Mouse (Mus musculus) NIH3T3 (cell line): ENCODE results near the gene Stat5a.

ENCODE experiments used
- DNase-seq: peaks from one replicate; pipeline ENCODE4 v3.0.0-alpha.2; 2012; ENCODE audit warnings: low read depth

Gene Stat5a

DNA sequence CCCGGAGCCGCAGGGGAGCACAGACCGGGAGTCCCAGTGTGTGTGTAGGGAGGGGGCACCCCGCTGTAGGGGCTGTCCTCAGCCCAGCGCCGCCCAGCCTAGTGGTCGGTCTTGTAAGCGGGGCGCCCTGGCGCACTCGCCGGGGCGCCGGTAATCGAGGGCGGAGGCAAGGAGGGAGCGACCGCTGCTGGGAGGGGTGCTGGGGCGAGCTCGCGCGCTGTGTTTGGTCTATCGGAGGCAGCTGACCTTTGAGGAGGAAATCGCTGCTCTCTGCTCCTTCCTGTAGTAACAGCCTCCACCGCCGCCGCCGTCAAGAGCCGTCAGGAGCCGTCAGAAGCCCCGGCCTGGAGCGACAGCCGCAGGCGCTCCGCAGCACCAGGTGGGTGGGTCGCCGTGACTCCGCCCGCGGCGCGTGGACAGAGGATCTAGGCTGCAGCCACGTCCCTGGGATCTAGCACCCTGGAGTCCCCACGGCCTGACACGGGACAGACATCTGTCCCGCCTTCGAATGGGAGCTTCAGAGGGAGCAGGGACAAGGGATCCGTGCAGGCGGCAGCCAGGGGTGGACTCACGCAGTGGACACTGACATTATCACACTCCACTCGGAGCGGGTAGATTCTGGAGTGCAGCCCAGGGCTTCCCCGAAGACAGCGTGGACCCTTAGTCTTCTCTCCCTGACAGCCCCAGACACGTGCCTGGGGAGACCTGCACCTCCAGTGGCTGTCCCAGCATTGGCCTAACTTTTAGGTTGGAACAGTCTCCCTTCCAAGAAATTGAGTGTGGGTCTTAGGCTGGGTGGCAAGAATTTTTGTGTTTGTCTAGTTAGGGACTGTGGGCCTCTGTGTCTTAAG is 1.3 kb downstream of the Stat5a start:
- peak; percentile 84 for DNase-seq

- no peak for DNase-seq
Measured at GRCm38 (mm10) chr11:100861335-100861734, 2.2 kb downstream of the Stat5a start.

- no peak for DNase-seq
Measured at GRCm38 (mm10) chr11:100861836-100862235, 2.7 kb downstream of the Stat5a start.

GRCm38 (mm10) chr11:100863141-100863540 is 4.0 kb downstream of the Stat5a start:
- no peak for DNase-seq

DNA sequence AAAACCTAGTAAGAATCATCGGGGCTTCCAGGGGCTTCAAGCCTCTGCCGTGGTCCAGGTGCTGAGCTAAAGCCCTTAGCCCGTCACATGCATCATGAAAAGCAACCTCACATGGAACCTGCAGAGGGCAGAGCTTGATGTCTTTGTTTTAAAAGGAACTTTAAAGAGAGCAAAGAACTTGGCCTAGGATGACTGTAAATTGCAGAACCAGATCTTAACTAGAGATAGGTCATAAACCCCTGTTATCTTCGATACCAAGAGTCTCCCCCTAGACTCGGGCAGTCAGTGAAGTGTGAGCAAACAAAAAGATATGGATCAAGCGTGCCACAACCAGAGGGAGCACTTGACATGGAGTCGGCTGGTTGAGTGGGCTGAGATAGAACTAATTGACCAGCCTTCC is 6.5 kb downstream of the Stat5a start:
- no peak for DNase-seq

DNA sequence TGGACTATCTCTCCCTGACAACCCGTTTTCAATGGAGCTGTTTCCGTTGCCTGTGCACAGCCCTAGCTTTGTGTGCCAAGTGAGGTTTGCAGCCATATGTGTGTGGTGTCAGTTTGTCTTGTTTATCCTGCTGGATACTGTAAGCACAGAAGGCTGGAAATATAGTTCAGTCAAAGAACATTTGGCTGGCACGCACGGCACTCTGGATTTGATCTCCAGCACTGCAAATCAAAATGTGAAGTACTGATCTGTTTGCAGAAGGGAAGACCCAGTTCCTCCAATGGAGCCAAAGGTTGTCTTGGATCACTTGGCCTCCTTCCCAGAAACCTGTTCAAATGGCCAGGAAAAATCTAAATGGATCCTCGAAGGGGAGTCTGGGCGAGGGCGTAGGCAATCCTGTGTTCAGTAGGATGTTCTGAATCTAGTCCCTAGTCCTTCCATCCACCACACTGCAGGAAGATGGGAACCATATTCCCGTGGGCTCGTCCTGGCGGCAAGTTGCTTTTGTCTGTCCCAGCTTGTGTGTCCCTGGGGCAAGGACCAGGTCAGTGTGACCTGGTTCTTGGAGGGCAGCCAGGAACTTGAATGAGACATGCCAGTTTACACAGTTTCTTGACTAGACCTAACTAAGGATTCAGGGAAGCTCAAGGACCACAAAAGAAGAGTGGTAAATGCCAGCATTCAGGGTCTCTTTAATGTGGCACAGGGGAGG is 11.3 kb downstream of the Stat5a start:
- DNase-seq, result no peak

DNA sequence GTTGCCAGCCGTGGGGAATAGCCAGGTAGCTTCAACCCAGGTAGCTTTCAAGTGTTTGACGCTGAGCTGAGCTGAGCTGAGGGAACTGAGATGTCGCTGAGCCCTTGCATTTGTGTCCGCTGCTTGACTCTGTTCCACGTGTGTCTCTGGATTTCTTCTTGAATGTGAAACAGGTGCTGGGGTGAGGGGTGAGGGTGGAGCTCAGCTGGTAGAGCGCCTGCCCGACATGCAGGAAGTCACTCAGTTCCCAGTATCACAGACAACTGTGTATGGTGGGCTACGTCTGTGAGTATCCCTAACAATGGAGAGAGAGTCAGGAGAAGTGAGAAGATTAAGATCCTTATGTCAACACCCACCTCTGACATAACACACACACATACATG is 11.8 kb downstream of the Stat5a start:
- DNase-seq, result no peak

DNA sequence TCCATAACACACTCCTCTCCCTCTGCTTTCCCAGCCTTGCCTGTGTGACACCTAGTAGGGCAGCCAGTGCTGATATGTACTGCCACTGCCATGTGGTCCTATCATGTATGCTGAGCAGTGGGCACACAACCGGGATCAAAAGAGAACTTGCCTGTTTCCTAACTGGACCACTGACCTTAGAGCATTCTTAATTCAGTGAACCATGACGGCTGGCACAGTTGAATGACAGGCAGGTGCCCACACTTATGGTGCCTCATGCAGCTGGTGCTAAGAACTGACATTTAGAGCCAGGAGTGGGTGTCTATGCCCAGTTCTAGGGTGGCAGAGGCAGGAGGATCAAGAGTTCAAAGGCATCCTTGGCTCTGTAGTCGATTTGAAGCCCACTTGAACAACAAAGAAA is 16.6 kb downstream of the Stat5a start:
- no peak for DNase-seq

GRCm38 (mm10) chr11:100879321-100880078 is 20.3 kb downstream of the Stat5a start:
- DNase-seq, result no peak

DNA sequence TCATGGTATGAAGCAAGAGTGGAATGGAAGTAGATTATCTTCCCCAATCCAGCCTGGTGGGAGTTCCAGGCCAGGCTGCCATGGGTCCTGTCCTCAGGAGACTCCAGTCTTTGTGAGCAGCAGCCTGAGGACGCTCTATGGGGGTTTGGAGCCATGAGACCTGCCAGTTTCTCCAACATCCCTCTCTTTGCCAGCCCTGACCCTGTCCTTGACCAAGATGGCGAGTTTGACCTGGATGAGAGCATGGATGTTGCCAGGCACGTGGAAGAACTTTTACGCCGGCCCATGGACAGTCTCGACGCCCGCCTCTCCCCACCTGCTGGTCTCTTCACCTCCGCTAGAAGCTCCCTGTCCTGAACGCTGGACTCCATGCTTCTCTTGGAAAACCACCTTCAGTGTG is 24.5 kb downstream of the Stat5a start:
- DNase-seq, result no peak

DNA sequence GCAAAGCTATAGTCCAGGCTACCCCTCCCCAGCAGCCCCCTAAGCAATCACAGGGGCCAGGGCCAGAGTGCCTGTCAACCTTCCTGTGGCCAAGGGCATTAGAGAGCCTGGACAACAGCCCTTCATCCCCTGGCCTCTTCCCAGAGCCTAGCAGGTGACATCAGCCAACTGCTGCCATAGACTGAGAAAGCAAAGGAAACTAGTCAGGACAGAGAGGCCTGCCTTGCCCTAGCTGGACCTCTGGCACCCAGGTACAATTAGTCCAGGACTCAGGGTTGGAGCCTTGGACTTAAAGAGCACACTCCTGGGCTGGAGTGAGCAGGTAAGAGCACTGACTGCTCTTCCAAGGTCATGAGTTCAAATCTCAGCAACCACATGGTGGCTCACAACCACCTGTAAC is 26.3 kb downstream of the Stat5a start:
- DNase-seq, result no peak

DNA sequence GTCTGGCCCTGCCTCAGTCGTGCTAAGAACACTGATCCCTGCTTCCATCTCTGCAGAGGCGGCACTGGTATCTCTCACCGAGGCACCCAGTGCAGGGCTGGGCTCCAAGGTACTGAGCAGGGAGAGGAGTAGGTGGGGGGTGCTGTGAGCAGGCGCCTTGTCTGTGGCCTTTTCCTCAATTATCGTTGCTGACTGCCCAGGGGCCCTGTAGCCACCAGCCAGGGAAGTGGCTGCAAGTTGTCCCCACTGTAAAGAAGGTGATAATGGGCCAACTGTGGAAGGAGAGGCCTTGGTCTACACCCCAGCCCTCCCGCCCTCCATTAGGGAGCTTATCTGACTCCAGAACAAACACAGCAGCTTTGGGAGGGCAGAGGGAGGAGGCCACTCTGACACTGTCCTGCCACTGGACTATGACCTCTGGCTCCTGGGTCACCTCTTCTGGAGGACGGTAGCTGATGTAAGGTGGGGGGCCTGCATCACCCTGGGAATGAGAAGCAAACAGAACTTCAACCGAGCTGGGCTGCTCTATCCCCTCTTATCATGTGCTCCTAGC is 27.1 kb downstream of the Stat5a start:
- no peak for DNase-seq

DNA sequence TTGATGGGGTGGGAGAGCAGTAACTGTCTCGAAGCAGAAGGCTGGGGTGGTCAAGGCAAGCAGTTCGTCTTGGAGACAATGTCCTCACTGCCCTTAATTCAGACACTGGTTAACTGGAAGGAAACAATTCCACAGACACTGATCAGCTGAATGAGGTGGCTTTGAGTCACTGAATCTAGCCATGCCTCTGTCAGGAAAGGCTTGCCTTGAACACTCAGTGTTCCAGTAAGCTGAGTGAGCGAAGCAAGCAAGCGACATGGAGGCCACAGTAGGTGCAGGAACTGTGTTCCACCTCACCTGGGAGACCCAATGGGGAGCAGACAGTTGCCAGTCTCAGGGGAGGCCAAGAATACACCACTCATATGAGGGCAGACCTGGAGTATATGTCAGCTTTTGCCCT is 28.1 kb downstream of the Stat5a start:
- DNase-seq, result no peak

DNA sequence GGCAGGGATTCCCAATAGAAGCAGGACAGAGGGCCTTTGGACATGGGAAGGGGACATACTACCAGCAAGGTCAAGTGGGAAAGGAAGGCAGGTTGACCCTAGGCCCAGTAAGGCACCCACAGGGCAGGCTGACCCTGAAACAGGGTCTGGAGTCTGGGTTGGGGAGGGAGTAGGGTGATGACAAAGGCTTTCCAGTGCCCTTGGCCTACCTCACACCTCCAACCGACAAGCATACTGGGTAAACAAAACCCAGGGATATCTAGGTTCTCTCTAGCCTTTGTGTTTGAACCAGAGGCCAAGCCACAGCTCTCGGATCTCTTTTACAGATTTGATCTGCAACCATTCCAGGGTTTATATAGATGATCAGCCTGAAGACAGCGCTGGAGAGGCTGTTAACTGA is 28.6 kb downstream of the Stat5a start:
- no peak for DNase-seq

GRCm38 (mm10) chr11:100888348-100888820 is 29.2 kb downstream of the Stat5a start:
- DNase-seq, result no peak

- no peak for DNase-seq
Measured at GRCm38 (mm10) chr11:100890481-100890880, 31.3 kb downstream of the Stat5a start.

DNA sequence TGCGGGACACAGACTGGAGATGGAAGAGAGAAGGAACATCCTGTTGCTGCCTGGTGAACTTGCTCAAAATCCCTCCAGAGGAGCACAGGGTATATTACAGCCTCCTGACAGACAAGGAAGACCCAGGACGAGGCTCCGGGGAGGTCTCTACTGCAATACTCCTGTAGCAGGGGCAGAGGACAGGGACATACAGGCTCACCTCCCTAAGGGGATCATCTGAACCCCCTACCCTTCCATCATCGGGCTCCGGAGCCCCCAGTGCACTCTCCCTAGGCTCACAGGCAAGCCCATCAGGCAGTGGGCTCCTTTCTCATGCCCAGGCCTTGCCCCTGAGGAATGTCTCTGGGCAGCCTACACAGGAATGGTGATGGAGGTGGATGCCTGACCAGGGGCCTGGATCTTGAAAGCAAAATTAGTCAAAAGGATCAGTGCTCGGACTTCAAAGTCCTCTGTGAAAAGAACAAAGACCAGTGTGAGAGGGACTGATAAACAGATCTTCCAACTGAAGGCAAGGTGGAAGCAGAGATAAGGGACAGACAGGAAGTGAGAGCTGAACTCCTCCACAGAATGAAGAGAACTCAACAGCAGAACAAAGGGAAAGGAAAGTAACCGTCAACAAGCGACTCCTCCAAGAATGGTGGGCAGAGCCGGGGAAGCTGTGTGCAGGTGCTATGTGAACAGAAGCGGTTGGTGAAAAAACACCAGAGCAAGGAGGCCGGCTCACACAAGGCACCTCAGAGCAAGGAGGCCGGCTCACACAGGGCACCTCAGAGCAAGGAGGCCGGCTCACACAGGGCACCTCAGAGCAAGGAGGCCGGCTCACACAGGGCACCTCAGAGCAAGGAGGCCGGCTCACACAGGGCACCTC is 32.3 kb downstream of the Stat5a start:
- DNase-seq, result no peak

GRCm38 (mm10) chr11:100892435-100892834 is 33.3 kb downstream of the Stat5a start:
- no peak for DNase-seq

DNA sequence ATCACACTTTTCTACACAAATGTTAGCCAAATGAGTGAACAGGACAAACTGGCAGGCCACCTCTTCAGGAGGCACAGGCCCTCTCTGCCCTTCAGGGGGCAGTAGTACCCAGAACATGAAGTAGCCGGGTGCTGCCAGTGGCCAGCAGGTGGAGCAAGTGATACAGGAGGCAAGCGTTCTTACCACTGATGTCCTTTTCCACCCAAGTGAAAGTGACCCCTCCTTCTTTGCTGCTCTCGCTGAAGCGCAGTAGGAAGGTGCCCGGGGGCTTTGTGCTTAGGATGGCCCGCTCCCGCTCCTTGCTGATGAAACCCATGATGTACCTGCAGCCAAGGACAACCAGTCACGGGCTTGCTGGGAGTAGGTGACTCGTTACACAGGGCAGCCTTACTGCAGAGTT is 34.3 kb downstream of the Stat5a start:
- DNase-seq, result peak; percentile 96

DNA sequence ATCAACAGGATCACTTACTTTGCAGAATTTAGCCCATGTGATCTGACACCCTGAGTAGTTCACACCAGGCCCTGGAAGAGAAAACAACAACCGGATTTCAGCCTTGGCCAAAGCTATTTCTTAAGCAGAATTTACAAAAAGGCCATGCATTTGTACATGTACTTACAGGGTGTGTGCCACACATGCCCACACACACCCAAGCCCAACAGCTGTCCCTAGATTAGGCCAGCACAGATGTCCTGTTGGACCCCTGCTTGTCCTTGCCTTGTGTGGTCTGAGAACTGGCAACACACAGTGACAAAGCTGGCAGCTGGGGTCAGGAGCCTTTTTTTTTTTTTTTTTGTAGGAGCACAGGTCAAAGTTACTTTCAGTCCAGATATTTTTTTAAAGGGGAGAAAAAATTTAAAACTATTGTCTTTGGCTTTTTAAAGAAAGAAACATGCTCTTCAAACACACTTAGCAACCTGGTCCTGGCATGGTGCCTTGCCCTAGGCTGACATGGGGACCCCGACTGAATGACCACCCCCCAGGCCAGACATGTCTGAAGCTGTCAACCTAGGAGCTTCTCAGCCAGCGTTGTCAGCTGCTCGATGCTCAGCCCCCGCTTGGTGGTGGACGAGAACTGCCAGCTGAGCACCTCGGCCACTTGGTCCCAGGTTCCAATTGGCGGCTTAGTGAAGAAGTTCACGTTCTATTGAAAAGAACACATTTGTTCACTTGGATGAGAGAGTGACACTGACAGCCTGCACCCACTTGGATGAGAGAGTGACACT is 35.2 kb downstream of the Stat5a start:
- DNase-seq, result no peak

- no peak for DNase-seq
Measured at GRCm38 (mm10) chr11:100896078-100896477, 36.9 kb downstream of the Stat5a start.
